Mouse (Mus musculus): ENCODE results near the gene Cxcr6.

GRCm38 (mm10) chr9:123768443-123768842, 37.8 kb upstream of the Cxcr6 start:
- TF ChIP-seq CTCF (IDR thresholded peaks at IDR 0.05; ENCODE audit: low read depth) (no peak), EP300 (IDR thresholded peaks at IDR 0.05; ENCODE audit: low read depth) (no peak)
